Mouse (Mus musculus): Measurements from ENCODE around the gene Dupd1. TPM values are rescaled to one million over a fixed set of nuclear protein-coding genes. Genes with fewer than 3 reads are reported as not detected.
"Not testable (repeated sequence)": the region's sequence is repeated elsewhere in the genome, so short reads cannot be mapped to it uniquely, and the experiment has no call there.

The Dupd1 gene
- polyA plus RNA-seq, 1 experiment: not detected

GRCm38 (mm10) chr14:21676223-21676622 lies 38.2 kb downstream of the Dupd1 start:
- no peak overlapping the region for H3K4me3 ChIP-seq (ENCODE audit: low read depth, low read length)
- no peak overlapping the region for H3K27ac ChIP-seq (ENCODE audit: insufficient read depth, low read length)
- TF ChIP-seq POLR2A (IDR thresholded peaks at IDR 0.05; ENCODE audit: insufficient read depth, low read length) (no peak), EP300 (IDR thresholded peaks at IDR 0.05; ENCODE audit: insufficient read depth, low read depth, low read length) (no peak), CTCF (IDR thresholded peaks at IDR 0.05; ENCODE audit: low read depth, low read length) (no peak)
- H3K9me3 ChIP-seq (replicated peaks; ENCODE audit: control insufficient read depth, insufficient read depth, low read length, poor library complexity, severe bottlenecking): no peaks in the 10 kb centered on the region
- no peak overlapping the region for H3K9ac ChIP-seq (ENCODE audit: low read depth, poor library complexity, severe bottlenecking)
- H3K36me3 ChIP-seq (ENCODE audit: control insufficient read depth, insufficient read depth, low read length, poor library complexity, severe bottlenecking): no peaks in the 10 kb centered on the region
- H3K4me1 ChIP-seq (ENCODE audit: control insufficient read depth, insufficient read depth, low read length): no peaks in the 10 kb centered on the region
- H3K27me3 ChIP-seq (ENCODE audit: control insufficient read depth, insufficient read depth, low read length, poor library complexity, severe bottlenecking): no peaks in the 10 kb centered on the region

- no peak overlapping the region for H3K27ac ChIP-seq (ENCODE audit: insufficient read depth, low read length)
- H3K27me3 ChIP-seq (ENCODE audit: control insufficient read depth, insufficient read depth, low read length, poor library complexity, severe bottlenecking): no peaks in the 10 kb centered on the region
- no peak overlapping the region for H3K9ac ChIP-seq (ENCODE audit: low read depth, poor library complexity, severe bottlenecking)
- peaks cover 8% of the 10 kb centered on the region; the same call in 1 of the 2 replicates for H3K36me3 ChIP-seq (ENCODE audit: control insufficient read depth, insufficient read depth, low read length, poor library complexity, severe bottlenecking)
- TF ChIP-seq EP300 (IDR thresholded peaks at IDR 0.05; ENCODE audit: insufficient read depth, low read depth, low read length) (no peak), CTCF (IDR thresholded peaks at IDR 0.05; ENCODE audit: low read depth, low read length) (no peak), POLR2A (IDR thresholded peaks at IDR 0.05; ENCODE audit: insufficient read depth, low read length) (no peak)
- H3K4me3 ChIP-seq (ENCODE audit: low read depth, low read length): no peak overlapping the region
- H3K4me1 ChIP-seq (ENCODE audit: control insufficient read depth, insufficient read depth, low read length): no peaks in the 10 kb centered on the region
- H3K9me3 ChIP-seq (replicated peaks; ENCODE audit: control insufficient read depth, insufficient read depth, low read length, poor library complexity, severe bottlenecking): no peaks in the 10 kb centered on the region
Measured at GRCm38 (mm10) chr14:21674471-21674870, 39.9 kb downstream of the Dupd1 start.

GRCm38 (mm10) chr14:21673100-21673499 lies 41.3 kb downstream of the Dupd1 start:
- no peaks in the 10 kb centered on the region for H3K9me3 ChIP-seq (replicated peaks; ENCODE audit: control insufficient read depth, insufficient read depth, low read length, poor library complexity, severe bottlenecking)
- TF ChIP-seq POLR2A (IDR thresholded peaks at IDR 0.05; ENCODE audit: insufficient read depth, low read length) (no peak), EP300 (IDR thresholded peaks at IDR 0.05; ENCODE audit: insufficient read depth, low read depth, low read length) (0 out of 2 replicates have a peak, but pooled peaks have one; percentile 30), CTCF (IDR thresholded peaks at IDR 0.05; ENCODE audit: low read depth, low read length) (no peak)
- no peak overlapping the region for H3K9ac ChIP-seq (ENCODE audit: low read depth, poor library complexity, severe bottlenecking)
- H3K27ac ChIP-seq (ENCODE audit: insufficient read depth, low read length): 0 out of 2 replicates have a peak overlapping the region, but pooled peaks have one; percentile 72
- no peaks in the 10 kb centered on the region for H3K4me1 ChIP-seq (ENCODE audit: control insufficient read depth, insufficient read depth, low read length)
- H3K4me3 ChIP-seq (ENCODE audit: low read depth, low read length): no peak overlapping the region
- H3K27me3 ChIP-seq (ENCODE audit: control insufficient read depth, insufficient read depth, low read length, poor library complexity, severe bottlenecking): no peaks in the 10 kb centered on the region
- H3K36me3 ChIP-seq (ENCODE audit: control insufficient read depth, insufficient read depth, low read length, poor library complexity, severe bottlenecking): peaks cover 21% of the 10 kb centered on the region

- peaks cover 34% of the 10 kb centered on the region for H3K36me3 ChIP-seq (ENCODE audit: control insufficient read depth, insufficient read depth, low read length, poor library complexity, severe bottlenecking)
- H3K27ac ChIP-seq (ENCODE audit: insufficient read depth, low read length); H3K9ac ChIP-seq (ENCODE audit: low read depth, poor library complexity, severe bottlenecking); H3K4me3 ChIP-seq (ENCODE audit: low read depth, low read length); H3K9me3 ChIP-seq (replicated peaks; ENCODE audit: control insufficient read depth, insufficient read depth, low read length, poor library complexity, severe bottlenecking); H3K27me3 ChIP-seq (ENCODE audit: control insufficient read depth, insufficient read depth, low read length, poor library complexity, severe bottlenecking); H3K4me1 ChIP-seq (ENCODE audit: control insufficient read depth, insufficient read depth, low read length): not testable (repeated sequence)
Measured at GRCm38 (mm10) chr14:21670422-21671006, 43.9 kb downstream of the Dupd1 start.

GRCm38 (mm10) chr14:21669633-21670421 lies 44.5 kb downstream of the Dupd1 start:
- no peaks in the 10 kb centered on the region for H3K9me3 ChIP-seq (replicated peaks; ENCODE audit: control insufficient read depth, insufficient read depth, low read length, poor library complexity, severe bottlenecking)
- no peaks in the 10 kb centered on the region for H3K27me3 ChIP-seq (ENCODE audit: control insufficient read depth, insufficient read depth, low read length, poor library complexity, severe bottlenecking)
- H3K9ac ChIP-seq (ENCODE audit: low read depth, poor library complexity, severe bottlenecking): no peak overlapping the region
- H3K4me3 ChIP-seq (ENCODE audit: low read depth, low read length): no peak overlapping the region
- H3K36me3 ChIP-seq (ENCODE audit: control insufficient read depth, insufficient read depth, low read length, poor library complexity, severe bottlenecking): peaks cover 40% of the 10 kb centered on the region
- no peak for TF ChIP-seq CTCF (IDR thresholded peaks at IDR 0.05; ENCODE audit: low read depth, low read length)
- TF ChIP-seq POLR2A (IDR thresholded peaks at IDR 0.05; ENCODE audit: insufficient read depth, low read length): no peak
- TF ChIP-seq EP300 (IDR thresholded peaks at IDR 0.05; ENCODE audit: insufficient read depth, low read depth, low read length): no peak
- no peaks in the 10 kb centered on the region for H3K4me1 ChIP-seq (ENCODE audit: control insufficient read depth, insufficient read depth, low read length)
- H3K27ac ChIP-seq (ENCODE audit: insufficient read depth, low read length): no peak overlapping the region

- Histone ChIP-seq H3K36me3 (ENCODE audit: control insufficient read depth, insufficient read depth, low read length, poor library complexity, severe bottlenecking) (peaks cover 46% of the 10 kb centered on the region), H3K27me3 (ENCODE audit: control insufficient read depth, insufficient read depth, low read length, poor library complexity, severe bottlenecking) (no peaks in the 10 kb centered on the region), H3K27ac (ENCODE audit: insufficient read depth, low read length) (no peak overlapping the region), H3K4me3 (ENCODE audit: low read depth, low read length) (no peak overlapping the region), H3K9ac (ENCODE audit: low read depth, poor library complexity, severe bottlenecking) (no peak overlapping the region), H3K9me3 (replicated peaks; ENCODE audit: control insufficient read depth, insufficient read depth, low read length, poor library complexity, severe bottlenecking) (no peaks in the 10 kb centered on the region), H3K4me1 (ENCODE audit: control insufficient read depth, insufficient read depth, low read length) (no peaks in the 10 kb centered on the region)
- TF ChIP-seq CTCF (IDR thresholded peaks at IDR 0.05; ENCODE audit: low read depth, low read length) (no peak), POLR2A (IDR thresholded peaks at IDR 0.05; ENCODE audit: insufficient read depth, low read length) (no peak), EP300 (IDR thresholded peaks at IDR 0.05; ENCODE audit: insufficient read depth, low read depth, low read length) (no peak)
Measured at GRCm38 (mm10) chr14:21669218-21669617, 45.2 kb downstream of the Dupd1 start.

Data from ES-Bruce4 (cell line).